Mouse (Mus musculus): ENCODE measurements at regions not wholly inside any gene's neighbourhood (a gene's known extent, or its start where the extent isn't known, plus 50 kb on each side); places are given as distances from the start of the nearest gene placed in this dataset.

DNA sequence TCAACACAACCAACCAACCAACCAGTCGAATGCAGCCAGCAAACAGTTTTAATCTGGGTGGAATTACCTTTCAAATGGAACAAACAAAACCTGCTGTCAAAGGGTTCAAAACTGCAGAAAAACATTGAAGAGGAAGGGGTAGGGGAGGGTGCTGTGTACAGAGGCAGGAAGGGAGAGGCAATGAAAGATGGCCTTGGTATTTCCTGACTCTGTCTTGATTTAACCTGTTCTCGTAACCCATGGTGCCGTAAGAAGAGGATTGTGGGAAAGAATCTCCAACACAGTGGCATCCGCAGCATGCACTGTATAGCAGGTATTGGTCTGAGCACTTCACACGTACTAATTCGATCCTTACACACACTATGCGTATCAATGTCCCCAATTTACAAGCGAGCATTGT lies 88.8 kb upstream of the Rbms1 start:
- TF ChIP-seq CTCF (IDR thresholded peaks at IDR 0.05; ENCODE audit: low read depth, low read length) (no peak), GATA1 (IDR thresholded peaks at IDR 0.05; ENCODE audit: borderline replicate concordance, low read length) (no peak), TAL1 (conservative IDR thresholded peaks at IDR 0.05; ENCODE audit: low read depth, low read length) (no peak), POLR2AphosphoS5 (IDR thresholded peaks at IDR 0.05; ENCODE audit: insufficient replicate concordance, low read depth, low read length) (no peak), GATA2 (IDR thresholded peaks at IDR 0.05; ENCODE audit: borderline replicate concordance, low read depth, low read length) (no peak)
